In genomic region chr13:108952911-108953310, GRCm38 (mm10) we compare ENCODE assay signal across 27 mouse cellular contexts.
DNase-seq lines count a peak whose midpoint lies in the region; ATAC-seq and TF ChIP-seq lines count a peak whose summit lies in the region.
"Had no signal": no experiment of that assay in that cellular context is flagged by ENCODE, and none has a peak within 500 bp of the region (broad histone marks: within the 10 kb centered on the region; RNA-seq: fewer than 3 reads in every experiment).

No protein-coding gene starts in this region.

- H3K36me3 ChIP-seq in kidney, adult 2 months (ENCODE audit: control insufficient read depth, insufficient read depth, low read length): no peaks in the 10 kb centered on the region
- H3K36me3 ChIP-seq in kidney, embryonic 15.5 days: no peaks in the 10 kb centered on the region
- H3K36me3 ChIP-seq: embryonic facial prominence, embryonic 10.5 days; embryonic facial prominence, embryonic 13.5 days; forebrain, embryonic 12.5 days; forebrain, embryonic 15.5 days; heart, embryonic 12.5 days; heart, embryonic 15.5 days; hindbrain, embryonic 10.5 days; hindbrain, embryonic 13.5 days had no signal

- no peak overlapping the region for H3K27ac ChIP-seq in kidney, adult 2 months (ENCODE audit: insufficient read depth, low read depth, low read length)
- H3K27ac ChIP-seq in kidney, embryonic 15.5 days: no peak overlapping the region
- H3K27ac ChIP-seq: embryonic facial prominence, embryonic 10.5 days; embryonic facial prominence, embryonic 13.5 days; forebrain, embryonic 12.5 days; forebrain, embryonic 15.5 days; heart, embryonic 15.5 days; hindbrain, embryonic 10.5 days; hindbrain, embryonic 13.5 days had no signal

- ATAC-seq in kidney, embryonic 15.5 days (replicated peaks; ENCODE audit: low FRiP score): no peak
- ATAC-seq: CD4-positive, CD25-positive, alpha-beta regulatory T cell, adult 4 months; forebrain, embryonic 15.5 days had no signal

- peak; percentile 71 for DNase-seq in kidney, adult 2 months
- peak; percentile 18 for DNase-seq in kidney, postnatal 10 days
- DNase-seq in kidney, postnatal 36 days: peak; percentile 66 to 67
- DNase-seq in left cerebral cortex, adult 18-20 months (ENCODE audit: low spot score in 2 of 2): no peak
- DNase-seq in neural tube, embryonic 10.5 days (ENCODE audit: extremely low spot score, low spot score): no peak
- DNase-seq: adrenal gland, adult 2 months; adrenal gland, postnatal 14 days; cerebellum, adult 11 months; cerebellum, adult 8-10 months; cerebellum, postnatal 10 days; cerebellum, postnatal 36 days; embryo, embryonic 11 days; gastrocnemius, postnatal 25 days; heart, adult 18-20 months; heart, postnatal 10 days; heart, postnatal 36 days had no signal

- no peaks in the 10 kb centered on the region for H3K9me3 ChIP-seq in kidney, embryonic 15.5 days (replicated peaks)
- H3K9me3 ChIP-seq: embryonic facial prominence, embryonic 10.5 days; embryonic facial prominence, embryonic 13.5 days; forebrain, embryonic 12.5 days; forebrain, embryonic 15.5 days; heart, embryonic 12.5 days; heart, embryonic 15.5 days; hindbrain, embryonic 10.5 days; hindbrain, embryonic 13.5 days had no signal

- WGBS in kidney, adult 2 months: 95% methylated on average over 1 of the region's 1 CpGs
- 88% methylated on average over 1 of the region's 1 CpGs for WGBS in kidney, embryonic 15.5 days

- no peak for TF ChIP-seq CTCF in kidney, adult 2 months (conservative IDR thresholded peaks at IDR 0.05; ENCODE audit: insufficient read depth, insufficient read length, low read depth, low read length)

- no peak for TF ChIP-seq POLR2A in kidney, adult 2 months (IDR thresholded peaks at IDR 0.05; ENCODE audit: low read depth, low read length)

- H3K4me1 ChIP-seq in kidney, adult 2 months (ENCODE audit: control insufficient read depth, insufficient read depth, low read length): no peaks in the 10 kb centered on the region
- no peaks in the 10 kb centered on the region for H3K4me1 ChIP-seq in kidney, embryonic 15.5 days
- H3K4me1 ChIP-seq: embryonic facial prominence, embryonic 10.5 days; embryonic facial prominence, embryonic 13.5 days; forebrain, embryonic 12.5 days; forebrain, embryonic 15.5 days; heart, embryonic 12.5 days; heart, embryonic 15.5 days; hindbrain, embryonic 10.5 days; hindbrain, embryonic 13.5 days had no signal

- no peaks in the 10 kb centered on the region for H3K27me3 ChIP-seq in kidney, adult 2 months (replicated peaks; ENCODE audit: control insufficient read depth, insufficient read depth, low read length)
- H3K27me3 ChIP-seq in kidney, embryonic 15.5 days: no peaks in the 10 kb centered on the region
- H3K27me3 ChIP-seq: embryonic facial prominence, embryonic 13.5 days; forebrain, embryonic 12.5 days; forebrain, embryonic 15.5 days; heart, embryonic 12.5 days; heart, embryonic 15.5 days; hindbrain, embryonic 13.5 days had no signal

- H3K9ac ChIP-seq in kidney, embryonic 15.5 days: no peak overlapping the region
- H3K9ac ChIP-seq: embryonic facial prominence, embryonic 13.5 days; forebrain, embryonic 12.5 days; forebrain, embryonic 15.5 days; heart, embryonic 12.5 days; heart, embryonic 15.5 days; hindbrain, embryonic 13.5 days had no signal

- H3K4me2 ChIP-seq in kidney, embryonic 15.5 days: no peak overlapping the region
- H3K4me2 ChIP-seq: embryonic facial prominence, embryonic 13.5 days; forebrain, embryonic 12.5 days; forebrain, embryonic 15.5 days; heart, embryonic 12.5 days; heart, embryonic 15.5 days; hindbrain, embryonic 13.5 days had no signal

- no peak overlapping the region for H3K4me3 ChIP-seq in kidney, adult 2 months (ENCODE audit: insufficient read depth, low read depth, low read length)
- no peak overlapping the region for H3K4me3 ChIP-seq in kidney, embryonic 15.5 days (replicated peaks)
- H3K4me3 ChIP-seq: embryonic facial prominence, embryonic 10.5 days; embryonic facial prominence, embryonic 13.5 days; erythroblast, embryonic 14.5 days; forebrain, embryonic 12.5 days; forebrain, embryonic 15.5 days; heart, embryonic 12.5 days; heart, embryonic 15.5 days; hindbrain, embryonic 10.5 days; hindbrain, embryonic 13.5 days had no signal

Comparison
In these comparisons a context has a peak if more than half of its experiments do, and no peak if none do; other contexts are left out.
1. DNase-seq: peak in kidney, adult 2 months (single experiment), kidney, postnatal 10 days (single experiment) and kidney, postnatal 36 days (2 of 2); none in left cerebral cortex, adult 18-20 months (0 of 2) and neural tube, embryonic 10.5 days (single experiment).